Mouse (Mus musculus) neural tube, embryonic 10.5 days (tissue): ENCODE measurements around the gene Itprid2.
"Not testable (repeated sequence)": the region's sequence is repeated elsewhere in the genome, so short reads cannot be mapped to it uniquely, and the experiment has no call there.

Experiments used
- DNase-seq: peaks from one replicate; pipeline ENCODE4 v3.0.0-alpha.2; 2017; ENCODE audit warnings: low spot score; ENCODE audit errors: extremely low spot score

Itprid2 gene

GRCm38 (mm10) chr2:79634528-79635400 lies at the start of gene Itprid2:
Gene Itprid2 (plus strand): TSS chr2:79635352.
- DNase-seq, result peak; percentile 99

- no peak for DNase-seq
Observed at GRCm38 (mm10) chr2:79596177-79596576, 39.0 kb upstream of the Itprid2 start.

GRCm38 (mm10) chr2:79597090-79597489 lies 38.1 kb upstream of the Itprid2 start:
- DNase-seq, result no peak

GRCm38 (mm10) chr2:79601109-79601508 lies 34.0 kb upstream of the Itprid2 start:
- not testable (repeated sequence) for DNase-seq

GRCm38 (mm10) chr2:79601691-79602116 lies 33.4 kb upstream of the Itprid2 start:
- DNase-seq, result no peak

GRCm38 (mm10) chr2:79602306-79602705 lies 32.8 kb upstream of the Itprid2 start:
- no peak for DNase-seq

GRCm38 (mm10) chr2:79603363-79603762 lies 31.8 kb upstream of the Itprid2 start:
- no peak for DNase-seq

GRCm38 (mm10) chr2:79606033-79606432 lies 29.1 kb upstream of the Itprid2 start:
- no peak for DNase-seq

GRCm38 (mm10) chr2:79607181-79607580 lies 28.0 kb upstream of the Itprid2 start:
- DNase-seq, result no peak

GRCm38 (mm10) chr2:79608301-79609074 lies 26.7 kb upstream of the Itprid2 start:
- DNase-seq, result no peak

GRCm38 (mm10) chr2:79610894-79611293 lies 24.3 kb upstream of the Itprid2 start:
- DNase-seq, result no peak

- no peak for DNase-seq
Observed at GRCm38 (mm10) chr2:79618145-79618544, 17.0 kb upstream of the Itprid2 start.

- no peak for DNase-seq
Observed at GRCm38 (mm10) chr2:79618614-79619568, 16.3 kb upstream of the Itprid2 start.

GRCm38 (mm10) chr2:79623256-79623655 lies 11.9 kb upstream of the Itprid2 start:
- DNase-seq, result no peak

GRCm38 (mm10) chr2:79627624-79628023 lies 7.5 kb upstream of the Itprid2 start:
- DNase-seq, result no peak

GRCm38 (mm10) chr2:79630231-79630630 lies 4.9 kb upstream of the Itprid2 start:
- no peak for DNase-seq

GRCm38 (mm10) chr2:79635426-79636291 lies 507 bp downstream of the Itprid2 start:
- DNase-seq, result peak; percentile 79

- DNase-seq, result no peak
Observed at GRCm38 (mm10) chr2:79638924-79639323, 3.8 kb downstream of the Itprid2 start.

- peak; percentile 29 for DNase-seq
Observed at GRCm38 (mm10) chr2:79646237-79646688, 11.1 kb downstream of the Itprid2 start.

- no peak for DNase-seq
Observed at GRCm38 (mm10) chr2:79647094-79647493, 11.9 kb downstream of the Itprid2 start.
